Mouse (Mus musculus) left cerebral cortex, postnatal 25 days (tissue): Measurements from ENCODE around the gene Hoxc12. TPM values are rescaled to one million over a fixed set of nuclear protein-coding genes. Genes with fewer than 3 reads are reported as not detected.

Source experiments
- DNase-seq, 2 experiments: peaks; one replicate each; pipeline ENCODE4 v3.0.0; 2022; ENCODE audit warnings: low spot score in 2 of 2, mixed read lengths in 1 of 2
- intact Hi-C: fragments of 180-260 bp; cut with DNase I; formaldehyde crosslinking; loops from one replicate; pipeline ENCODE4 v1.15.1; 2025
- microRNA-seq, 2 experiments: library from miRNA; unstranded; fragments of <30 nt; microRNA quantifications; one replicate each; pipeline ENCODE4 v1.2.0; 2022
- total RNA-seq, 2 experiments: library from RNA; stranded (reverse); gene quantifications; 2 replicates each; pipeline ENCODE4 v1.2.3; 2021

The Hoxc12 gene
- total RNA-seq, 2 experiments from 2014 or later, result not detected

GRCm38 (mm10) chr15:102977423-102977974 is 40.9 kb downstream of the Hoxc12 start:
- DNase-seq, result no peak
- intact Hi-C loops, result no loop called here

GRCm38 (mm10) chr15:102978615-102979515 is 42.3 kb downstream of the Hoxc12 start:
- no peak for DNase-seq
- intact Hi-C loops, result no loop called here

- intact Hi-C loops, result loop anchor here (10.0 kb wide), 1 partner anchor 285 kb away; no protein-coding TSS in a partner anchor
Observed at GRCm38 (mm10) chr15:102979936-102980335, 43.4 kb downstream of the Hoxc12 start.

GRCm38 (mm10) chr15:102980352-102980751 is 43.8 kb downstream of the Hoxc12 start:
- intact Hi-C loops, result loop anchor here (10.0 kb wide), 1 partner anchor 286 kb away; no protein-coding TSS in a partner anchor
- DNase-seq, result no peak

More at GRCm38 (mm10) chr15:102979936-102980335, 43.4 kb downstream of the Hoxc12 start:
- DNase-seq, result no peak

GRCm38 (mm10) chr15:102980912-102981311 is 44.4 kb downstream of the Hoxc12 start:
- DNase-seq, result no peak
- intact Hi-C loops, result loop anchor here (10.0 kb wide), 1 partner anchor 286 kb away; no protein-coding TSS in a partner anchor

GRCm38 (mm10) chr15:102981379-102982288 is 45.1 kb downstream of the Hoxc12 start:
- DNase-seq, result no peak
- intact Hi-C loops, result loop anchor here (10.0 kb wide), 1 partner anchor 287 kb away; no protein-coding TSS in a partner anchor

GRCm38 (mm10) chr15:102983716-102984115 is 47.2 kb downstream of the Hoxc12 start:
- intact Hi-C loops, result loop anchor here (10.0 kb wide), 1 partner anchor 289 kb away; no protein-coding TSS in a partner anchor

GRCm38 (mm10) chr15:102984521-102984920 is 48.0 kb downstream of the Hoxc12 start:
- DNase-seq, result no peak
- intact Hi-C loops, result loop anchor here (10.0 kb wide), 1 partner anchor 290 kb away; no protein-coding TSS in a partner anchor

More at GRCm38 (mm10) chr15:102983716-102984115, 47.2 kb downstream of the Hoxc12 start:
- DNase-seq, result no peak

GRCm38 (mm10) chr15:102984925-102985324 is 48.4 kb downstream of the Hoxc12 start:
- intact Hi-C loops, result loop anchor here (10.0 kb wide), 1 partner anchor 290 kb away; no protein-coding TSS in a partner anchor

GRCm38 (mm10) chr15:102987124-102987833 is 50.7 kb downstream of the Hoxc12 start:
- intact Hi-C loops, result loop anchor here (2.0 to 10.0 kb wide), 2 partner anchors 186 to 292 kb away; no protein-coding TSS in a partner anchor
- DNase-seq, result peak; percentile 78 to 82

More at GRCm38 (mm10) chr15:102984925-102985324, 48.4 kb downstream of the Hoxc12 start:
- no peak for DNase-seq

- intact Hi-C loops, result loop anchor here (10.0 kb wide), 1 partner anchor 293 kb away; no protein-coding TSS in a partner anchor
- no peak for DNase-seq
Observed at GRCm38 (mm10) chr15:102988078-102988477, 51.5 kb downstream of the Hoxc12 start.

Small RNA genes lying within 50 kb of the gene (microRNA-seq; reads per million reads assigned to microRNA genes)
- 0.25 to 1.0 reads per million in 2 experiments for gene Mir196a-2

Other genes starting within 250 kb of the Hoxc12 start
- gene Calcoco1, start 214.6 kb upstream of the Hoxc12 start, total RNA-seq, result 10 to 100 TPM; 64.4 to 68.3 TPM
- gene Hoxc13, start 15.7 kb upstream of the Hoxc12 start, total RNA-seq, result not detected
- not detected for gene Hoxc11, start 17.7 kb downstream of the Hoxc12 start, total RNA-seq
- not detected for gene Hoxc10, start 30.0 kb downstream of the Hoxc12 start, total RNA-seq
- gene Hoxc5, start 30.7 kb downstream of the Hoxc12 start, total RNA-seq, result not detected
- gene Hoxc9, start 39.7 kb downstream of the Hoxc12 start, total RNA-seq, result not detected
- gene Hoxc8, start 53.9 kb downstream of the Hoxc12 start, total RNA-seq, result not detected
- gene Hoxc6, start 61.5 kb downstream of the Hoxc12 start, total RNA-seq, result not detected
- gene Hoxc4, start 82.2 kb downstream of the Hoxc12 start, total RNA-seq, result not detected
- gene Smug1, start 230.3 kb downstream of the Hoxc12 start, total RNA-seq, result 10 to 100 TPM; 19.2 to 20.9 TPM